Mouse (Mus musculus) MEL (cell line): ENCODE measurements around the gene Gpr171. TPM values are rescaled to one million over a fixed set of nuclear protein-coding genes. Genes with fewer than 3 reads are reported as not detected.

Source experiments
- DNase-seq: peaks from one replicate; pipeline ENCODE4 v3.0.0; 2011; ENCODE audit warnings: low read depth, low spot score
- H3K27ac ChIP-seq: 2 replicates; pipeline ENCODE4 v1.5.1; 2012; ENCODE audit warnings: low read depth, mild to moderate bottlenecking, control low read depth, low read length, moderate library complexity; ENCODE audit not compliant: control insufficient read depth
- H3K27me3 ChIP-seq, 2 experiments: fragments of 150-350 bp in 1 of 2; sonication (generic) in 1 of 2; 2 replicates each; pipeline ENCODE4 v1.6.1; 2012; ENCODE audit warnings: low read length in 2 of 2, mild to moderate bottlenecking in 2 of 2, improper control_type of control experiment in 1 of 2, moderate library complexity in 1 of 2; ENCODE audit not compliant: insufficient read depth in 2 of 2, control insufficient read depth in 1 of 2
- H3K36me3 ChIP-seq, 2 experiments: 2 replicates each; pipeline ENCODE4 v1.6.1; 2012 to 2014; ENCODE audit warnings: low read length in 2 of 2, improper control_type of control experiment in 1 of 2, inconsistent platforms in 1 of 2, mild to moderate bottlenecking in 1 of 2; ENCODE audit not compliant: insufficient read depth in 2 of 2, control insufficient read depth in 1 of 2
- H3K4me1 ChIP-seq, 2 experiments: fragments of 150-350 bp in 1 of 2; sonication (generic) in 1 of 2; 2 replicates each; pipeline ENCODE4 v1.6.1; 2012; ENCODE audit warnings: low read length in 2 of 2, improper control_type of control experiment in 1 of 2, mild to moderate bottlenecking in 1 of 2; ENCODE audit not compliant: insufficient read depth in 2 of 2, control insufficient read depth in 1 of 2
- H3K4me3 ChIP-seq, 2 experiments: fragments of 150-350 bp in 1 of 2; sonication (generic) in 1 of 2; 2 replicates each; pipeline ENCODE4 v1.5.1; 2012; ENCODE audit warnings: low read depth in 2 of 2, low read length in 2 of 2, mild to moderate bottlenecking in 2 of 2, moderate library complexity in 2 of 2, control low read depth in 1 of 2, improper control_type of control experiment in 1 of 2; ENCODE audit not compliant: control insufficient read depth in 1 of 2, insufficient read depth in 1 of 2
- H3K79me2 ChIP-seq: 2 replicates; pipeline ENCODE4 v1.6.1; 2012; ENCODE audit warnings: mild to moderate bottlenecking, low read length, moderate library complexity; ENCODE audit not compliant: control insufficient read depth, poor library complexity, insufficient read depth
- H3K9ac ChIP-seq: 2 replicates; pipeline ENCODE4 v1.6.1; 2012; ENCODE audit warnings: low read depth, mild to moderate bottlenecking, control low read depth, low read length, moderate library complexity; ENCODE audit not compliant: control insufficient read depth, poor library complexity, severe bottlenecking
- H3K9me3 ChIP-seq: fragments of 150-350 bp; sonication (generic); replicated peaks from 2 replicates; pipeline ENCODE4 v1.6.1; 2012; ENCODE audit warnings: mild to moderate bottlenecking, low read length, improper control_type of control experiment, moderate library complexity; ENCODE audit not compliant: insufficient read depth
- BHLHE40 ChIP-seq: IDR thresholded peaks from 2 replicates; pipeline ENCODE4 v1.6.1; 2012; ENCODE audit warnings: low read depth, mild to moderate bottlenecking, inconsistent platforms, low read length, improper control_type of control experiment, borderline replicate concordance
- CHD2 ChIP-seq: IDR thresholded peaks from 2 replicates; pipeline ENCODE4 v1.6.1; 2011; ENCODE audit warnings: low read length, improper control_type of control experiment
- ETS1 ChIP-seq: IDR thresholded peaks from 2 replicates; pipeline ENCODE4 v1.6.1; 2012; ENCODE audit warnings: low read depth, mild to moderate bottlenecking, inconsistent platforms, low read length, improper control_type of control experiment, moderate library complexity
- KAT2A ChIP-seq: conservative IDR thresholded peaks from 2 replicates; pipeline ENCODE4 v1.6.1; 2012; ENCODE audit warnings: low read depth, low read length, improper control_type of control experiment, inconsistent platforms
- MAFK ChIP-seq: IDR thresholded peaks from 2 replicates; pipeline ENCODE4 v1.6.1; 2011; ENCODE audit warnings: low read depth, mild to moderate bottlenecking, low read length, improper control_type of control experiment, borderline replicate concordance
- MAZ ChIP-seq: IDR thresholded peaks from 2 replicates; pipeline ENCODE4 v1.6.1; 2012; ENCODE audit warnings: low read depth, mild to moderate bottlenecking, inconsistent platforms, low read length, improper control_type of control experiment
- MEF2A ChIP-seq: IDR thresholded peaks from 2 replicates; pipeline ENCODE4 v1.6.1; 2014; ENCODE audit warnings: low read depth, mild to moderate bottlenecking, inconsistent platforms, low read length, improper control_type of control experiment; ENCODE audit not compliant: poor library complexity, insufficient replicate concordance, severe bottlenecking; ENCODE audit errors: extremely low read depth
- MYC ChIP-seq: IDR thresholded peaks from 2 replicates; pipeline ENCODE4 v1.6.1; 2011; ENCODE audit warnings: low read depth, mild to moderate bottlenecking, low read length, improper control_type of control experiment, moderate library complexity
- NELFE ChIP-seq: IDR thresholded peaks from 2 replicates; pipeline ENCODE4 v1.6.1; 2011; ENCODE audit warnings: low read depth, low read length, improper control_type of control experiment
- POLR2A ChIP-seq, 2 experiments: IDR thresholded peaks; 2 replicates each; pipeline ENCODE4 v1.6.1; 2011 to 2012; ENCODE audit warnings: low read length in 2 of 2, mild to moderate bottlenecking in 2 of 2, control low read depth in 1 of 2, improper control_type of control experiment in 1 of 2, low read depth in 1 of 2, moderate library complexity in 1 of 2; ENCODE audit not compliant: control insufficient read depth in 1 of 2, insufficient read depth in 1 of 2, poor library complexity in 1 of 2
- POLR2AphosphoS5 ChIP-seq: IDR thresholded peaks from 2 replicates; pipeline ENCODE4 v1.6.1; 2012; ENCODE audit warnings: low read depth, borderline replicate concordance, mild to moderate bottlenecking, inconsistent platforms, low read length, moderate library complexity, mixed read lengths
- RCOR1 ChIP-seq: IDR thresholded peaks from 2 replicates; pipeline ENCODE4 v1.6.1; 2012; ENCODE audit warnings: low read depth, mild to moderate bottlenecking, inconsistent platforms, low read length, improper control_type of control experiment
- SIN3A ChIP-seq: IDR thresholded peaks from 2 replicates; pipeline ENCODE4 v1.6.1; 2012; ENCODE audit warnings: low read length, improper control_type of control experiment, inconsistent platforms
- TAL1 ChIP-seq: IDR thresholded peaks from 2 replicates; pipeline ENCODE4 v1.6.1; 2012; ENCODE audit warnings: mild to moderate bottlenecking, inconsistent platforms, low read length, moderate library complexity, mixed read lengths
- TBP ChIP-seq: IDR thresholded peaks from 2 replicates; pipeline ENCODE4 v1.8.0; 2011; ENCODE audit warnings: low read depth, low read length, improper control_type of control experiment
- USF1 ChIP-seq: IDR thresholded peaks from 2 replicates; pipeline ENCODE4 v1.6.1; 2014; ENCODE audit warnings: low read depth, mild to moderate bottlenecking, inconsistent platforms, low read length, improper control_type of control experiment, moderate library complexity
- USF2 ChIP-seq, 2 experiments: IDR thresholded peaks; 2 replicates each; pipeline ENCODE4 v1.6.1; 2011 to 2012; ENCODE audit warnings: improper control_type of control experiment in 2 of 2, low read length in 2 of 2, borderline replicate concordance in 1 of 2, inconsistent platforms in 1 of 2, low read depth in 1 of 2, mild to moderate bottlenecking in 1 of 2; ENCODE audit not compliant: insufficient read depth in 1 of 2
- ZC3H11A ChIP-seq: IDR thresholded peaks from 2 replicates; pipeline ENCODE4 v1.6.1; 2012; ENCODE audit warnings: low read depth, mild to moderate bottlenecking, inconsistent platforms, low read length, improper control_type of control experiment
- ZKSCAN1 ChIP-seq: IDR thresholded peaks from 2 replicates; pipeline ENCODE4 v1.6.1; 2012; ENCODE audit warnings: low read depth, mild to moderate bottlenecking, inconsistent platforms, low read length, improper control_type of control experiment, moderate library complexity
- ZNF384 ChIP-seq: IDR thresholded peaks from 2 replicates; pipeline ENCODE4 v1.6.1; 2012; ENCODE audit warnings: low read depth, mild to moderate bottlenecking, inconsistent platforms, low read length, improper control_type of control experiment
- polyA plus RNA-seq, 2 experiments: library from polyadenylated mRNA; stranded (reverse) in 1 of 2; unstranded in 1 of 2; fragments of >175 nt in 1 of 2; fragments of >200 nt in 1 of 2; gene quantifications; 2 replicates each; pipeline versions ENCODE4 v1.2.1 to v1.2.4; 2012; ENCODE audit warnings: low replicate concordance in 2 of 2, low read depth in 1 of 2; ENCODE audit not compliant: insufficient read length in 2 of 2, insufficient read depth in 1 of 2, missing spikeins in 1 of 2
- total RNA-seq: library from RNA; depleted of rRNA; stranded (reverse); fragments of 300-350 nt; gene quantifications from 2 replicates; pipeline ENCODE4 v1.2.3, GENCODE M21; 2012

Gene Gpr171
- total and polyA plus RNA-seq, 3 experiments = not detected

DNA sequence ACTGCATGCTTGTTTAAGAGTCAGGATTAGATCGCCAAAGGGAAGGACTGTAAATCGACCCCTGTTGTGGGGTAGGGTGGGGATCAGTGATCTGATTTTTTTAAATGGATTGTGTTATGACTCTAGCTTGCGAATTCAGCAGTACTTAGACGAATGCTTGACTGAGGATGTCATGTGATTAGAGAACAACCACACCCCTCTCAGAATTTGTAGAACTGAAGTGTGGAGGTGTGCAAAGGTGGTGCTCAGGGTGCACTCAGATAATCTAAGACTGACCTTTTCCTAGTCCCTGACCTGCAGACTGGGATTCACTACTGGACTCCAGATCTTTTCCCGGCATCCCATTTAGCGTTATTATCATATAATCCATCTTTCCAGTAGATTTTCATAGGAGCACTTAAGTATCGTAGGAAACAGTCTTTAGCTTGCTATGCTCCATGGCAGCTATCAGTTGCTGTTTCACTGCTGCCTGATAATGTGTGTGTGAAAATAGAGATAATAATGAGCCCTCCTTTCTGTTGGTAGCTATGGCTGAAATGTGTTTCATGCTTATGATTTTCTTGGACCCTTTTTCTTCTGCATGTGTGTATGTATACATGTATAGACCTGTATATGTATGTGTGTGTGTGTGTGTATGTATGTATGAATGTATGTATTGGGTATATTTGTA is 20.3 kb upstream of the Gpr171 start (continued):
- TF ChIP-seq MYC = no peak
- no peak for TF ChIP-seq USF2 (IDR thresholded peaks at IDR 0.05; ENCODE audit: borderline replicate concordance in 1 of 2, insufficient read depth in 1 of 2, low read depth in 1 of 2, low read length in 2 of 2)
- TF ChIP-seq POLR2AphosphoS5 = no peak
- no peak for TF ChIP-seq MAFK
- no peak for TF ChIP-seq KAT2A
- no peak for TF ChIP-seq NELFE
- no peak for TF ChIP-seq ZKSCAN1
- TF ChIP-seq POLR2A (IDR thresholded peaks at IDR 0.05; ENCODE audit: control insufficient read depth in 1 of 2, insufficient read depth in 1 of 2, low read depth in 1 of 2, low read length in 2 of 2, poor library complexity in 1 of 2) = no peak
- TF ChIP-seq CHD2 = no peak
- no peak for TF ChIP-seq RCOR1
- TF ChIP-seq TBP = no peak
- peak; percentile 19; the same call in 1 of the 2 replicates for TF ChIP-seq SIN3A
- peak; percentile 54 for TF ChIP-seq ETS1
- TF ChIP-seq ZNF384 = no peak
- no peak for TF ChIP-seq ZC3H11A

DNA sequence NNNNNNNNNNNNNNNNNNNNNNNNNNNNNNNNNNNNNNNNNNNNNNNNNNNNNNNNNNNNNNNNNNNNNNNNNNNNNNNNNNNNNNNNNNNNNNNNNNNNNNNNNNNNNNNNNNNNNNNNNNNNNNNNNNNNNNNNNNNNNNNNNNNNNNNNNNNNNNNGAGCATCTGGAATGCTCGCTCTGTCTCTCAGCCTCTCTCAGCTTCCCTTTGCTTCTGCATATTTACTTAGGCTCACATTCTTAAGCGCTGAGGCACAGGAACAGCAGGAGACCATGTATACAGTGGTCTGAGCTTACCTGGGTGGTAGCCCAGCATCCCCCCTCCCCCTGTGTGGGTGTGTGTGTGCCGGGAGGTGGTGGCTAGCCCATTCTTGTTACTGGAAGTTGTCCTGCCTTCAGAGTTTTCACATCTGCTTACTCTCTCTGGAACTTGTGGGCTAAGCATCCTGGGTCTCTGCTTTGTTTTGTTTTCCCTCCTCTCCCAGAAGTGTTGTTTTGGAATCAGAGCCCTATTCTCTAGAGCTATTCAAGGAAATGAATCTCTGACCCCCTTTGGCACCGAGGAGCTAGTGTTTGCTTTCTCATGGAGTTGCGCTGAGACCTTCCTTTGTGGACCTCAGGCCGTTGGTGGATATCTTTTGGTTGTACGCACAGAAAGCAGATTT is 19.6 kb upstream of the Gpr171 start:
- TF ChIP-seq BHLHE40 (no peak), USF1 (no peak), CHD2 (no peak), TAL1 (no peak), MAZ (no peak), MEF2A (no peak), ZC3H11A (no peak)
- Histone ChIP-seq H3K36me3 (peaks cover 0 to 26% of the 10 kb centered on the region in 2 experiments; a peak in 2 of 4 replicates), H3K9ac (no peak overlapping the region), H3K27ac (no peak overlapping the region), H3K4me1 (peaks cover 14 to 38% of the 10 kb centered on the region in 2 experiments), H3K4me3 (no peak overlapping the region), H3K27me3 (no peaks in the 10 kb centered on the region), H3K9me3 (no peaks in the 10 kb centered on the region), H3K79me2 (no peaks in the 10 kb centered on the region)
- peak; percentile 46 for DNase-seq
